Mouse (Mus musculus): ENCODE results near the gene Olfr628. TPM values are rescaled to one million over a fixed set of nuclear protein-coding genes. Genes with fewer than 3 reads are reported as not detected.

Gene Olfr628
- polyA plus RNA-seq, 2 experiments, result not detected

GRCm38 (mm10) chr7:103779598-103779997 is 49.4 kb downstream of the Olfr628 start, which contains the start of gene Olfr68:
Gene Olfr68, minus strand, starts transcription at chr7:103779698.
- ATAC-seq (ENCODE audit: low FRiP score, low read depth) (no peak), DNase-seq (ENCODE audit: low spot score) (no peak)
- H3K4me3 ChIP-seq (replicated peaks; ENCODE audit: low read length), result no peak within 1 kb of the TSS
- H3K27ac ChIP-seq (replicated peaks; ENCODE audit: low read depth, low read length), result no peak within 1 kb of the TSS
- no peak within 1 kb of the TSS for H3K4me2 ChIP-seq (replicated peaks; ENCODE audit: low read depth, low read length, severe bottlenecking)
- TF ChIP-seq POLR2A (IDR thresholded peaks at IDR 0.05; ENCODE audit: borderline replicate concordance, extremely low read depth, insufficient read depth, insufficient read length), result no peak
- H3K4me1 ChIP-seq (ENCODE audit: control insufficient read depth, insufficient read depth, low read length), result no peaks in the 10 kb centered on the region
- H3K27me3 ChIP-seq (ENCODE audit: control insufficient read depth, insufficient read depth, low read length), result no peaks in the 10 kb centered on the region
- WGBS, result 74% methylated on average over 3 of the region's 3 CpGs
- H3K36me3 ChIP-seq (ENCODE audit: control insufficient read depth, insufficient read depth, low read length), result no peaks in the 10 kb centered on the region
- no peak within 1 kb of the TSS for H3K9ac ChIP-seq (ENCODE audit: low read depth, low read length, severe bottlenecking)
- no peaks in the 10 kb centered on the region for H3K9me3 ChIP-seq (ENCODE audit: control insufficient read depth, low read length)

Other genes starting within 250 kb of the Olfr628 start
Only the 30 nearest of the 33 such genes appear.
- gene Olfr611, start 209.5 kb upstream of the Olfr628 start, polyA plus RNA-seq (2012; rRNA removed), result not detected in 2 replicates
- not detected in 2 replicates for gene Olfr611, start 209.5 kb upstream of the Olfr628 start, polyA plus RNA-seq (2014; fragmentation: Nextera tagmentation; extraction: Ambion mirVana)
- gene Olfr612, start 187.7 kb upstream of the Olfr628 start, polyA plus RNA-seq (2012; rRNA removed), result not detected in 2 replicates
- not detected in 2 replicates for gene Olfr612, start 187.7 kb upstream of the Olfr628 start, polyA plus RNA-seq (2014; fragmentation: Nextera tagmentation; extraction: Ambion mirVana)
- not detected in 2 replicates for gene Olfr613, start 182.3 kb upstream of the Olfr628 start, polyA plus RNA-seq (2012; rRNA removed)
- gene Olfr613, start 182.3 kb upstream of the Olfr628 start, polyA plus RNA-seq (2014; fragmentation: Nextera tagmentation; extraction: Ambion mirVana), result not detected in 2 replicates
- gene Olfr615, start 174.3 kb upstream of the Olfr628 start, polyA plus RNA-seq (2012; rRNA removed), result not detected in 2 replicates
- not detected in 2 replicates for gene Olfr615, start 174.3 kb upstream of the Olfr628 start, polyA plus RNA-seq (2014; fragmentation: Nextera tagmentation; extraction: Ambion mirVana)
- gene Olfr616, start 161.2 kb upstream of the Olfr628 start, polyA plus RNA-seq (2012; rRNA removed), result not detected in 2 replicates
- gene Olfr616, start 161.2 kb upstream of the Olfr628 start, polyA plus RNA-seq (2014; fragmentation: Nextera tagmentation; extraction: Ambion mirVana), result not detected in 2 replicates
- gene Olfr617, start 157.3 kb upstream of the Olfr628 start, polyA plus RNA-seq (2012; rRNA removed), result not detected in 2 replicates
- gene Olfr617, start 157.3 kb upstream of the Olfr628 start, polyA plus RNA-seq (2014; fragmentation: Nextera tagmentation; extraction: Ambion mirVana), result not detected in 2 replicates
- not detected in 2 replicates for gene Olfr618, start 140.3 kb upstream of the Olfr628 start, polyA plus RNA-seq (2012; rRNA removed)
- gene Olfr618, start 140.3 kb upstream of the Olfr628 start, polyA plus RNA-seq (2014; fragmentation: Nextera tagmentation; extraction: Ambion mirVana), result not detected in 2 replicates
- not detected in 2 replicates for gene Olfr619, start 129.8 kb upstream of the Olfr628 start, polyA plus RNA-seq (2012; rRNA removed)
- not detected in 2 replicates for gene Olfr619, start 129.8 kb upstream of the Olfr628 start, polyA plus RNA-seq (2014; fragmentation: Nextera tagmentation; extraction: Ambion mirVana)
- gene Olfr620, start 117.8 kb upstream of the Olfr628 start, polyA plus RNA-seq (2012; rRNA removed), result not detected in 2 replicates
- gene Olfr620, start 117.8 kb upstream of the Olfr628 start, polyA plus RNA-seq (2014; fragmentation: Nextera tagmentation; extraction: Ambion mirVana), result not detected in 2 replicates
- not detected in 2 replicates for gene Olfr622, start 87.7 kb upstream of the Olfr628 start, polyA plus RNA-seq (2012; rRNA removed)
- gene Olfr622, start 87.7 kb upstream of the Olfr628 start, polyA plus RNA-seq (2014; fragmentation: Nextera tagmentation; extraction: Ambion mirVana), result not detected in 2 replicates
- gene Olfr623, start 66.7 kb upstream of the Olfr628 start, polyA plus RNA-seq (2012; rRNA removed), result not detected in 2 replicates
- not detected in 2 replicates for gene Olfr623, start 66.7 kb upstream of the Olfr628 start, polyA plus RNA-seq (2014; fragmentation: Nextera tagmentation; extraction: Ambion mirVana)
- gene Olfr624, start 59.2 kb upstream of the Olfr628 start, polyA plus RNA-seq (2012; rRNA removed), result 0.03 TPM in 1 of 2 replicates, not detected in the other
- 0.06 and 0.07 TPM in 2 replicates for gene Olfr624, start 59.2 kb upstream of the Olfr628 start, polyA plus RNA-seq (2014; fragmentation: Nextera tagmentation; extraction: Ambion mirVana)
- not detected in 2 replicates for gene Olfr625-ps1, start 47.7 kb upstream of the Olfr628 start, polyA plus RNA-seq (2012; rRNA removed)
- not detected in 2 replicates for gene Olfr625-ps1, start 47.7 kb upstream of the Olfr628 start, polyA plus RNA-seq (2014; fragmentation: Nextera tagmentation; extraction: Ambion mirVana)
- not detected in 2 replicates for gene Olfr243, start 15.7 kb upstream of the Olfr628 start, polyA plus RNA-seq (2012; rRNA removed)
- gene Olfr243, start 15.7 kb upstream of the Olfr628 start, polyA plus RNA-seq (2014; fragmentation: Nextera tagmentation; extraction: Ambion mirVana), result not detected in 2 replicates
- not detected in 2 replicates for gene Olfr629, start 14.6 kb downstream of the Olfr628 start, polyA plus RNA-seq (2012; rRNA removed)
- not detected in 2 replicates for gene Olfr629, start 14.6 kb downstream of the Olfr628 start, polyA plus RNA-seq (2014; fragmentation: Nextera tagmentation; extraction: Ambion mirVana)
- gene Olfr630, start 27.0 kb downstream of the Olfr628 start, polyA plus RNA-seq (2012; rRNA removed), result not detected in 2 replicates
- gene Olfr630, start 27.0 kb downstream of the Olfr628 start, polyA plus RNA-seq (2014; fragmentation: Nextera tagmentation; extraction: Ambion mirVana), result not detected in 2 replicates
- gene Olfr69, start 41.2 kb downstream of the Olfr628 start, polyA plus RNA-seq (2012; rRNA removed), result not detected in 2 replicates
- not detected in 2 replicates for gene Olfr69, start 41.2 kb downstream of the Olfr628 start, polyA plus RNA-seq (2014; fragmentation: Nextera tagmentation; extraction: Ambion mirVana)
- not detected in 2 replicates for gene Olfr68, start 49.3 kb downstream of the Olfr628 start, polyA plus RNA-seq (2012; rRNA removed)
- gene Olfr68, start 49.3 kb downstream of the Olfr628 start, polyA plus RNA-seq (2014; fragmentation: Nextera tagmentation; extraction: Ambion mirVana), result not detected in 2 replicates
- gene Olfr67, start 61.4 kb downstream of the Olfr628 start, polyA plus RNA-seq (2012; rRNA removed), result 0.03 TPM in 1 of 2 replicates, not detected in the other
- gene Olfr67, start 61.4 kb downstream of the Olfr628 start, polyA plus RNA-seq (2014; fragmentation: Nextera tagmentation; extraction: Ambion mirVana), result not detected in 2 replicates
- gene Hbb-bt, start 83.6 kb downstream of the Olfr628 start, polyA plus RNA-seq (2012; rRNA removed), result 2,382 and 2,478 TPM in 2 replicates
- 2,610 and 4,062 TPM in 2 replicates for gene Hbb-bt, start 83.6 kb downstream of the Olfr628 start, polyA plus RNA-seq (2014; fragmentation: Nextera tagmentation; extraction: Ambion mirVana)
- gene Hbb-bs, start 97.7 kb downstream of the Olfr628 start, polyA plus RNA-seq (2012; rRNA removed), result 9,008 and 9,822 TPM in 2 replicates
- 6,131 and 9,529 TPM in 2 replicates for gene Hbb-bs, start 97.7 kb downstream of the Olfr628 start, polyA plus RNA-seq (2014; fragmentation: Nextera tagmentation; extraction: Ambion mirVana)
- gene Hbb-bh2, start 110.1 kb downstream of the Olfr628 start, polyA plus RNA-seq (2012; rRNA removed), result not detected in 2 replicates
- not detected in 2 replicates for gene Hbb-bh2, start 110.1 kb downstream of the Olfr628 start, polyA plus RNA-seq (2014; fragmentation: Nextera tagmentation; extraction: Ambion mirVana)
- 12.0 and 13.3 TPM in 2 replicates for gene Hbb-bh1, start 112.8 kb downstream of the Olfr628 start, polyA plus RNA-seq (2012; rRNA removed)
- 8.0 and 8.4 TPM in 2 replicates for gene Hbb-bh1, start 112.8 kb downstream of the Olfr628 start, polyA plus RNA-seq (2014; fragmentation: Nextera tagmentation; extraction: Ambion mirVana)
- 702 and 799 TPM in 2 replicates for gene Hbb-y, start 122.8 kb downstream of the Olfr628 start, polyA plus RNA-seq (2012; rRNA removed)
- gene Hbb-y, start 122.8 kb downstream of the Olfr628 start, polyA plus RNA-seq (2014; fragmentation: Nextera tagmentation; extraction: Ambion mirVana), result 1,395 and 1,439 TPM in 2 replicates
- gene Olfr66, start 155.9 kb downstream of the Olfr628 start, polyA plus RNA-seq (2012; rRNA removed), result not detected in 2 replicates
- gene Olfr66, start 155.9 kb downstream of the Olfr628 start, polyA plus RNA-seq (2014; fragmentation: Nextera tagmentation; extraction: Ambion mirVana), result not detected in 2 replicates
- not detected in 2 replicates for gene Olfr64, start 164.1 kb downstream of the Olfr628 start, polyA plus RNA-seq (2012; rRNA removed)
- gene Olfr64, start 164.1 kb downstream of the Olfr628 start, polyA plus RNA-seq (2014; fragmentation: Nextera tagmentation; extraction: Ambion mirVana), result not detected in 2 replicates
- gene Olfr65, start 173.1 kb downstream of the Olfr628 start, polyA plus RNA-seq (2012; rRNA removed), result not detected in 2 replicates
- gene Olfr65, start 173.1 kb downstream of the Olfr628 start, polyA plus RNA-seq (2014; fragmentation: Nextera tagmentation; extraction: Ambion mirVana), result not detected in 2 replicates
- gene Olfr631, start 198.5 kb downstream of the Olfr628 start, polyA plus RNA-seq (2012; rRNA removed), result not detected in 2 replicates
- not detected in 2 replicates for gene Olfr631, start 198.5 kb downstream of the Olfr628 start, polyA plus RNA-seq (2014; fragmentation: Nextera tagmentation; extraction: Ambion mirVana)
- not detected in 2 replicates for gene Olfr632, start 204.0 kb downstream of the Olfr628 start, polyA plus RNA-seq (2012; rRNA removed)
- gene Olfr632, start 204.0 kb downstream of the Olfr628 start, polyA plus RNA-seq (2014; fragmentation: Nextera tagmentation; extraction: Ambion mirVana), result not detected in 2 replicates
- not detected in 2 replicates for gene Olfr633, start 214.1 kb downstream of the Olfr628 start, polyA plus RNA-seq (2012; rRNA removed)
- gene Olfr633, start 214.1 kb downstream of the Olfr628 start, polyA plus RNA-seq (2014; fragmentation: Nextera tagmentation; extraction: Ambion mirVana), result not detected in 2 replicates